Mouse (Mus musculus) thymus, adult 2 months (tissue): ENCODE data around the gene Wfikkn2. TPM values are rescaled to one million over a fixed set of nuclear protein-coding genes. Genes with fewer than 3 reads are reported as not detected.

Experiments
- DNase-seq: peaks from one replicate; pipeline ENCODE4 v3.0.0; 2021
- H3K27ac ChIP-seq: fragments of 200-500 bp; 2 replicates; pipeline ENCODE4 v1.5.1; 2012; ENCODE audit warnings: low read length, control low read depth; ENCODE audit not compliant: control insufficient read depth, insufficient read depth
- H3K27me3 ChIP-seq: fragments of 200-500 bp; 2 replicates; pipeline ENCODE4 v1.6.1; 2012; ENCODE audit warnings: mild to moderate bottlenecking, low read length, moderate library complexity, mixed read lengths; ENCODE audit not compliant: control insufficient read depth, insufficient read depth
- H3K36me3 ChIP-seq: fragments of 200-500 bp; 2 replicates; pipeline ENCODE4 v1.6.1; 2012; ENCODE audit warnings: mild to moderate bottlenecking, low read length, moderate library complexity; ENCODE audit not compliant: control insufficient read depth, insufficient read depth
- H3K4me1 ChIP-seq: fragments of 200-500 bp; replicated peaks from 2 replicates; pipeline ENCODE4 v1.6.1; 2012; ENCODE audit warnings: low read length; ENCODE audit not compliant: control insufficient read depth, insufficient read depth
- H3K4me3 ChIP-seq: fragments of 200-500 bp; 2 replicates; pipeline ENCODE4 v1.5.1; 2012; ENCODE audit warnings: mild to moderate bottlenecking, low read length, control low read depth, moderate library complexity; ENCODE audit not compliant: control insufficient read depth, insufficient read depth
- CTCF ChIP-seq: fragments of 200-500 bp; IDR thresholded peaks from 2 replicates; pipeline ENCODE4 v1.5.1; 2012; ENCODE audit warnings: mild to moderate bottlenecking, control low read depth, low read length, moderate library complexity, borderline replicate concordance; ENCODE audit not compliant: control insufficient read depth, poor library complexity, insufficient read depth; ENCODE audit errors: extremely low read depth
- POLR2A ChIP-seq: fragments of 200-500 bp; IDR thresholded peaks from 2 replicates; pipeline ENCODE4 v1.6.1; 2012; ENCODE audit warnings: mild to moderate bottlenecking, low read length, control low read depth, moderate library complexity; ENCODE audit not compliant: control insufficient read depth, poor library complexity, insufficient read depth; ENCODE audit errors: extremely low read depth
- WGBS: fragments of 180-500 bp; shearing (Covaris S2); methylation state at CpG from one replicate; pipeline ENCODE4 v1.1.7; 2018; 5-methylcytosine and 5-hydroxymethylcytosine counted together
- polyA plus RNA-seq: library from polyadenylated mRNA; depleted of rRNA; stranded (reverse); fragments of >200 nt; gene quantifications from 2 replicates; pipeline ENCODE4 v1.2.3, GENCODE M21; 2012

Gene Wfikkn2
- polyA plus RNA-seq, 1 experiment = 34.4 TPM

DNA sequence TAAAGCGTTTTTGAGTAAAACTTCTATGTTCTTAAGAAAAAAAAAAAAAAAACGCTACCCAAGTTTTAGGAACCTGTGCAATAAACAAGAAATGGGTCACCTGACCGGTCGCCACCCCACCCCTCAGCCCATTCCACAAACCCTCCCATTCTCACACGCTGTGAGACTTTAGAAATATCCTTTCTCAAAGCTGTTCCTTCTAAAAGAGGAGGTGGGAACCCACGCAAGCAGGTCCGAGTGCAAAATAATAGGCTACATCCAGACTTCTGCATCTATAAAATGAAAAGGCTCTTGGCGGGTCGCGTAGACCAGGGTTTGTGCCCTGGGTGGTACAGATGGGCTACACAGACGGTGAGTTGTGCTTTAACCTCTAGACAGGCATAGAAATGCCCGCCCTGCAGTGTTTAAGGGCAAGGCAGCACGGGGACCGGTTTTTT lies 36.1 kb downstream of the Wfikkn2 start:
- 2% methylated on average over 14 of the region's 14 CpGs for WGBS

DNA sequence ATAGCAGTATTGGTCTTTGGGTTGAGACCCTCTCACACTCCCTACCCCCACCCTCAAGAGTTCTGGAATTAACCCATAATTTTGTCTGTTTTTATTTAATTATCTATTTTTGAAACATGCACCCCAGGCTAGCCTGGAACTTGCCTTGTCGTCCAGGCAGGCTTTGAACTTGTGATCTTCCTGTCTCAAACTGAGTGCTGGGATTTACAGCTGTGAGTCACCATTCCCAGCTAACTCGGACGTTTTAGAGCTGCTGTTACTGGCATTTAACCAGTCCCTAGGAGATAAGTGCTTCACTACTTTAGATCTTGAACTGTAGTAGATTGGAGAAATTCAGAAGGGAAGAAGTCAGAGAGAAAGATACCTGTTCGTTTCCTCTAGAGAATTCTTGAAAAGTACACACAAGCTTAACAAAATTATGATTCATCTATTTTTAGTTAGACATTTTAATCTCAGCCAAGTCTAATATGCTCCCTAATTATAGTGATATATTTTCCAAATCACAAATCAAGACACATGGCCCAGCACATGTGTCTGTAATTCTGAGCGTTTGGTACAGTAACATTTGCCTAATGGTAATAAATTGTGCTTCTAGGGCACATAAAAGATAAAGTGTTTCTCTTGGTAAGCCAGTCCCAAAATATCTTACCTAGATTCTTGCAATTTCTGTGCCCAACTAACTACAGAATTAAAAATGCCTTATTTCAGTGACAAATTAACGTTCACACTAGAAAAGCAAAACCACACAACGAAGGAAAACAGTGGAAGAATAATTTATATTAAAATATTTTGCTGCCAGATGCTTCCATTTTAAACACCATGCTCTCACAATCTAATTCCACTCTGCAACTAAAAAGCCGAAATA lies 36.8 kb downstream of the Wfikkn2 start:
- H3K27ac ChIP-seq = no peak overlapping the region
- no peaks in the 10 kb centered on the region for H3K27me3 ChIP-seq
- TF ChIP-seq CTCF = no peak
- TF ChIP-seq POLR2A = no peak
- 59% methylated on average over 8 of the region's 8 CpGs for WGBS
- H3K36me3 ChIP-seq = peaks cover 2% of the 10 kb centered on the region
- peaks cover 7% of the 10 kb centered on the region for H3K4me1 ChIP-seq
- no peak for DNase-seq
- no peak overlapping the region for H3K4me3 ChIP-seq

More for the DNA sequence above, 36.1 kb downstream of the Wfikkn2 start:
- DNase-seq = no peak
- H3K36me3 ChIP-seq = peaks cover 8% of the 10 kb centered on the region
- peak overlapping the region; percentile 59 for H3K4me3 ChIP-seq
- peaks cover 7% of the 10 kb centered on the region for H3K4me1 ChIP-seq
- H3K27me3 ChIP-seq = no peaks in the 10 kb centered on the region
- TF ChIP-seq POLR2A (no peak), CTCF (no peak)
- peak overlapping the region; percentile 88 for H3K27ac ChIP-seq

DNA sequence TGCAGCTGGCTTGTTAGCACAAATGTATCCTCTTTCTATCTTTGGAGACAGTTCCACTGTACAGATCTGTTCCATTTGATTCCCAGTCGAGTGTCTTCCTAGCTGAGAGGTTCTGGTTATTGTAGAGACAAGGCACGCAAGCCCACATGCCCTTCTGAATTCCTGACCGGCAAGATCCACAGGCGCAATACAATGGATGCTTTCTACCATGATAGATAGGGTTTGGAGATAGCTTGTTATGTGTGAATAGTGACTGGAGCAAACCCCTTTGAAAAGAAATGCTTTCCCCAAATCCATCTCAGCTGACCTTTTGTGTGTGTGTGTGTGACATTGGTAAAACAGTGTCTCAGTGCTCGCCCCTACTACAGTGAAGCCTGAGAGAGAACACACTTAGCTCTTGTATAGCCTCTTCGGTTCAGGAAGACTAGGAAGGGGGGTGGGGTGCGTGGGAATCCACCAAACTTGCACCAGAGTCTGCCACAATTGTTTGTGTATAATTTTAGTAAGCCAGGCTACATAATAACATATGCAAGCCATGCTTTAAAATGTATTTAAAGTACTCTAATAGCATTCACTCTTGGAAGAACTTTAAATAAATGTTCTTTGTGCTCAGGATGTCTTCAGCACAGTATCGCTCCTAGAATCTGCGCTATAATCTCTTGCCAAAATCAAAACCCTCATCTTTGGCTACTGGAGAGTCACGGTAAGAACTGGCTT lies 39.2 kb downstream of the Wfikkn2 start:
- no peaks in the 10 kb centered on the region for H3K36me3 ChIP-seq
- no peaks in the 10 kb centered on the region for H3K27me3 ChIP-seq
- DNase-seq = no peak
- TF ChIP-seq CTCF = no peak
- TF ChIP-seq POLR2A = no peak
- no peak overlapping the region for H3K27ac ChIP-seq
- peaks cover 2% of the 10 kb centered on the region; the same call in 1 of the 2 replicates for H3K4me1 ChIP-seq
- no peak overlapping the region for H3K4me3 ChIP-seq
- WGBS = 89% methylated on average over 10 of the region's 10 CpGs

DNA sequence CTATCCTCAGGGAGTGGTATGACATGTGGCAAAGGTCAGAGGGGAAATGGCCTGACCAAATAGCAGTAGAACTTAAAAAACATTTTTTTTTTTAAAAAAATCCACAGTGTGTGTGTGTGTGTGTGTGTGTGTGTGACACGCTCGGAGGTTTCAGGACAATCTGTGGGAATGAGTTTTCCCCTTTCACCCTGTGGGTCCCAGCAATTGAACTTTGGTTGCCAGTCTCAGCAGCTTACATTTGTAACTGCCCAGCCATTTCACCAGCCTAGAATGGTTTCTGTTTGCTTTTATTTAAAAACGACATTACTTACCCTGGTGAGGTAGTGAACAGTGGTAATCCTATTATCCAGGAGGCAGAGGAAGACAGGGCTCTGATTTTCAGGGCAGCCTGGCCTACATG lies 42.7 kb downstream of the Wfikkn2 start:
- Histone ChIP-seq H3K27ac (no peak overlapping the region), H3K36me3 (no peaks in the 10 kb centered on the region)

DNA sequence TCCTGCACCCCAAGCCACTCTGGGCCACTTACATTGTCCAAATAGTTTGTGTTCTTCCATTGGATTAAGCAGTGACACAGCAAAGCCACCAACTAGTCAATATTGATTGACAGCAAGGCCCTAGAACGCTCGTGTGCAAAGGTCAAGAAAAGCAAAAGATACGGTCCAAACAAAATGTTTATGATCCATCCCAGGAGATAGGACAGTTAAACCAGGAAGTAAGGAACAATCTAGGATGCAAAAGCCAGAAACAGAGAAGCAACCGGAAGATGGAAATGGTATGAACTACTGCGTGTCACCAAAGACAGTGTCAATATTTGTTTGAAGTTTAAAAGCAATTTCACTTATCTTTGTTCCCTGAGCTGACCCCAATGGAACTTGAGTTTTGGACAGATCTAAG lies 43.7 kb downstream of the Wfikkn2 start:
- 96% methylated on average over 5 of the region's 5 CpGs for WGBS
- TF ChIP-seq CTCF = no peak
- TF ChIP-seq POLR2A = no peak

More for the DNA sequence above, 42.7 kb downstream of the Wfikkn2 start:
- Histone ChIP-seq H3K4me1 (peaks cover 2% of the 10 kb centered on the region; the same call in 1 of the 2 replicates), H3K27me3 (no peaks in the 10 kb centered on the region), H3K4me3 (no peak overlapping the region)
- 89% methylated on average over 3 of the region's 3 CpGs for WGBS
- TF ChIP-seq POLR2A (no peak), CTCF (no peak)
- DNase-seq = no peak

DNA sequence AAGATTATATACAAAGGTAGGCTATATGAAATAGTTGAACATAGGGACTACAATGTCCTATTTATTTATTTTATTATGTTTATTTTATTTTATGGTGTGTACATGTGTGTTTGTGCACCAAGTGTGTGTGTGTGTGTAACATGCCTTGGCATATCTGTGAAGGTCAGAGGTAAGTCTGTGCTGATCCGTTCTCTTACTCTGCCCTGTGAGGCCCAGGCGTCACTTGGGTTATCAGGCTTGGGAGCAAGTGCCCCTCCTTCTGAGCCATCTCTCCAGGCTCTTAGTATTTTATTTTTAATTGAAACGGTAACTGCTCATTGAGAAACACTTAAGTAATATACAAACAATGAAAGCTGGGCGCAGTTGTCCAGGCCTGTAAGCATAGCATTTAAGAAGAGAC lies 45.4 kb downstream of the Wfikkn2 start:
- DNase-seq = no peak
- Histone ChIP-seq H3K36me3 (no peaks in the 10 kb centered on the region), H3K27ac (no peak overlapping the region), H3K4me3 (no peak overlapping the region), H3K4me1 (no peaks in the 10 kb centered on the region), H3K27me3 (no peaks in the 10 kb centered on the region)
- TF ChIP-seq POLR2A (no peak), CTCF (no peak)
- 97% methylated on average over 4 of the region's 4 CpGs for WGBS

More for the DNA sequence above, 43.7 kb downstream of the Wfikkn2 start:
- H3K27ac ChIP-seq = no peak overlapping the region
- no peaks in the 10 kb centered on the region for H3K36me3 ChIP-seq
- H3K27me3 ChIP-seq = no peaks in the 10 kb centered on the region
- no peak for DNase-seq
- H3K4me1 ChIP-seq = peaks cover 2% of the 10 kb centered on the region; the same call in 1 of the 2 replicates
- H3K4me3 ChIP-seq = no peak overlapping the region

DNA sequence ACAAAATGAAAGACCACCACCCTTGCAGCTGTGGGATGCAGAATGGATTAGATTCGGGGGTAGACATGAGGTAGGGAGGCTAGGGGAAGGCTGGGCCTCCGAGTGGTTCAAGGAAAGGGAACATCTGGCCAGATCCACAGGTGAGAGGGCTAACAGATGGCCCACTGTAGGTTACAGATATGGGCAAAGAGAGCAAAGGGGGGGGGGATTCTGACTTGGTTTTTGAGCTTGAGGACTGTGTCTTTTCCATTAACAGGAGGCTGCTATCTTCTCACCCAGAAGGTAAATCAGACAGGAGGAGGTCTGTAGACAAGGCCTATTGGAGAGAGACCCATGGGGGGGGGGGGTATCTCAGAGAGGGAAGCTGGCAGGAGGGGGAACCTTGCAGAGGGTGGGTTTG lies 46.0 kb downstream of the Wfikkn2 start:
- Histone ChIP-seq H3K4me1 (no peaks in the 10 kb centered on the region), H3K4me3 (no peak overlapping the region), H3K27ac (no peak overlapping the region), H3K36me3 (no peaks in the 10 kb centered on the region), H3K27me3 (no peaks in the 10 kb centered on the region)
- no peak for DNase-seq
- TF ChIP-seq POLR2A (no peak), CTCF (no peak)
- WGBS = 76% methylated on average over 2 of the region's 2 CpGs
